Mouse (Mus musculus): ENCODE data around the gene Hoxa1. TPM values are rescaled to one million over a fixed set of nuclear protein-coding genes. Genes with fewer than 3 reads are reported as not detected.
A peak's percentile ranks its signal among the peaks of the same experiment; 100 is the strongest.

Hoxa1 gene
- total RNA-seq, 2 experiments from 2014 or later = not detected

- no peak for DNase-seq (ENCODE audit: low spot score in 2 of 2)
- intact Hi-C loops (cut with DNase I) = no loop called here
These were observed 19.5 kb downstream of the Hoxa1 start for GRCm38 (mm10) chr6:52138576-52138975.

- intact Hi-C loops (cut with DNase I) = no loop called here
- no peak for DNase-seq (ENCODE audit: low spot score in 2 of 2)
These were observed 20.1 kb downstream of the Hoxa1 start for GRCm38 (mm10) chr6:52137841-52138535.

- intact Hi-C loops (cut with DNase I) = no loop called here
- no peak for DNase-seq (ENCODE audit: low spot score in 2 of 2)
These were observed 34.4 kb downstream of the Hoxa1 start for GRCm38 (mm10) chr6:52123673-52124072.

- intact Hi-C loops (cut with DNase I) = no loop called here
- DNase-seq (ENCODE audit: low spot score in 2 of 2) = no peak
These were observed 36.9 kb downstream of the Hoxa1 start for GRCm38 (mm10) chr6:52121173-52121572.

- DNase-seq (ENCODE audit: low spot score in 2 of 2) = peak in 1 of 2 experiments; percentile 7
- intact Hi-C loops (cut with DNase I) = no loop called here
These were observed 39.0 kb downstream of the Hoxa1 start for GRCm38 (mm10) chr6:52118903-52119635.

GRCm38 (mm10) chr6:52115899-52116298, 42.2 kb downstream of the Hoxa1 start:
- intact Hi-C loops (cut with DNase I) = no loop called here
- DNase-seq (ENCODE audit: low spot score in 2 of 2) = no peak

- intact Hi-C loops (cut with DNase I) = no loop called here
- no peak for DNase-seq (ENCODE audit: low spot score in 2 of 2)
These were observed 46.3 kb downstream of the Hoxa1 start for GRCm38 (mm10) chr6:52111846-52112245.

GRCm38 (mm10) chr6:52107400-52107799, 50.7 kb downstream of the Hoxa1 start:
- no peak for DNase-seq (ENCODE audit: low spot score in 2 of 2)
- intact Hi-C loops (cut with DNase I) = no loop called here

GRCm38 (mm10) chr6:52106716-52107115, 51.4 kb downstream of the Hoxa1 start:
- intact Hi-C loops (cut with DNase I) = no loop called here
- DNase-seq (ENCODE audit: low spot score in 2 of 2) = no peak

- intact Hi-C loops (cut with DNase I) = no loop called here
These were observed 51.9 kb downstream of the Hoxa1 start for GRCm38 (mm10) chr6:52106178-52106577.

More at GRCm38 (mm10) chr6:52106178-52106577, 51.9 kb downstream of the Hoxa1 start:
- no peak for DNase-seq (ENCODE audit: low spot score in 2 of 2)

Other genes with a start within 250 kb of the Hoxa1 start
- 1 to 10 TPM; 6.9 to 7.4 TPM for gene Skap2, start 145.8 kb downstream of the Hoxa1 start, total RNA-seq (2021)
- gene Hoxa2, start 6.5 kb upstream of the Hoxa1 start, total RNA-seq (2021) = not detected
- not detected for gene 5730596B20Rik, start 19.2 kb upstream of the Hoxa1 start, total RNA-seq (2021)
- not detected for gene Hoxa4, start 33.4 kb upstream of the Hoxa1 start, total RNA-seq (2021)
- not detected for gene Hoxa5, start 46.3 kb upstream of the Hoxa1 start, total RNA-seq (2021)
- gene Hoxa6, start 50.4 kb upstream of the Hoxa1 start, total RNA-seq (2021) = not detected
- gene Hoxa3, start 55.0 kb upstream of the Hoxa1 start, total RNA-seq (2021) = not detected
- gene Gm28308, start 55.0 kb upstream of the Hoxa1 start, total RNA-seq (2021) = not detected
- not detected for gene Hoxa7, start 63.5 kb upstream of the Hoxa1 start, total RNA-seq (2021)
- gene Hoxa9, start 72.8 kb upstream of the Hoxa1 start, total RNA-seq (2021) = not detected
- not detected for gene Hoxa10, start 82.5 kb upstream of the Hoxa1 start, total RNA-seq (2021)
- not detected for gene Hoxa11, start 87.5 kb upstream of the Hoxa1 start, total RNA-seq (2021)
- not detected for gene Hoxa13, start 102.6 kb upstream of the Hoxa1 start, total RNA-seq (2021)
- not detected for gene Evx1, start 155.2 kb upstream of the Hoxa1 start, total RNA-seq (2021)

Data from left cerebral cortex, postnatal 14 days (tissue).